Mouse (Mus musculus): Measurements from ENCODE around the gene Oxct2b.

- TF ChIP-seq GATA1 (IDR thresholded peaks at IDR 0.05; ENCODE audit: borderline replicate concordance, low read length) (no peak), FLI1 (IDR thresholded peaks at IDR 0.05; ENCODE audit: low read length) (no peak)
Measured at GRCm38 (mm10) chr4:123126626-123127025, 10.6 kb downstream of the Oxct2b start.

Measured in megakaryocyte, embryonic 14.5 days (primary cell).